Mouse (Mus musculus) cerebellum, postnatal 36 days (tissue): ENCODE data around the gene Zfp57.
A peak's percentile ranks its signal among the peaks of the same experiment; 100 is the strongest.
"Not testable (repeated sequence)": the region's sequence is repeated elsewhere in the genome, so short reads cannot be mapped to it uniquely, and the experiment has no call there.

Experiments
- DNase-seq, 2 experiments: peaks; one replicate each; pipeline ENCODE4 v3.0.0; 2021 to 2022; ENCODE audit warnings: mixed read lengths in 2 of 2

Zfp57 gene

GRCm38 (mm10) chr17:36997033-36997735 lies 3.8 kb upstream of the Zfp57 start:
- peak; percentile 79 for DNase-seq

DNA sequence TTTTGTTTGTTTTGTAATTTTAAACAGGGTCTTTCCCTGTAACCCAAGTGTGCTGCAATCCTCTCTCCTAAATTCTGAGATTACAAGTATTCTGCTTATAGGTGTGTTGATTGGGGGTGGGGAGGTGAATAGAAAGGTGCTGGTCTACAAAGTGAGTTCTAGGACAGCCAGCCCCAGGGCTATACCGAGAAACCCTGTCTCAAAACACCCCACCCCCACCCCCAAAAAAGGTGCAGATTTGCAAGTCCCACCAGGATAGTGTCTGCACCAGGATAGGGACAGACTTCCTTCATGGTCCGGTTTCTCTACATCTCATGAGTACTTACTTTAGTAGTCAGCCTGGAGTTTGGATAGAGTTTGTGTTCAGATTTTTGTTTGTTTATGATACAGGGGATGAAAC lies 2.5 kb upstream of the Zfp57 start:
- no peak for DNase-seq

GRCm38 (mm10) chr17:37002364-37003330 lies 1.7 kb downstream of the Zfp57 start:
- DNase-seq = peak; percentile 31 to 52

DNA sequence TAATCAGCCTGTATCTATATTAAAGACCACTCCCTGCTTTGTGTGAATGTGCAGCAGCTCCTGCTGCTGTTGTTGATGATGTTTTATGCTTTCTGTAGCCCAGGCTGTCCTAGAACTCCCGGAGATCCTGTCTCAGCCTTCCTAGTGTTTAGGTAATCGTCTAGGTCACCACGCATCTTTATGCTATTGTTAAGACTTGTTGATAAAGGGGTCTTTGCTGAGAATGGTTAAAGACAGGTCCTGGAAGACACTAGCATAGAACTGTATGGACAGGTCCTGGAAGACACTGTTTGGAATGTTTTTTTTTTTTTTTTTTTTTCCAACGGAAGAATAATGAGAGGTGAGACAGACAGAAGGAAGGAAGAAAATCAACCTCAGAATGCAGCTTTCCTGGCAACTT lies 2.4 kb downstream of the Zfp57 start:
- no peak for DNase-seq

- no peak for DNase-seq
Observed at GRCm38 (mm10) chr17:37008161-37008560, 7.2 kb downstream of the Zfp57 start.

DNA sequence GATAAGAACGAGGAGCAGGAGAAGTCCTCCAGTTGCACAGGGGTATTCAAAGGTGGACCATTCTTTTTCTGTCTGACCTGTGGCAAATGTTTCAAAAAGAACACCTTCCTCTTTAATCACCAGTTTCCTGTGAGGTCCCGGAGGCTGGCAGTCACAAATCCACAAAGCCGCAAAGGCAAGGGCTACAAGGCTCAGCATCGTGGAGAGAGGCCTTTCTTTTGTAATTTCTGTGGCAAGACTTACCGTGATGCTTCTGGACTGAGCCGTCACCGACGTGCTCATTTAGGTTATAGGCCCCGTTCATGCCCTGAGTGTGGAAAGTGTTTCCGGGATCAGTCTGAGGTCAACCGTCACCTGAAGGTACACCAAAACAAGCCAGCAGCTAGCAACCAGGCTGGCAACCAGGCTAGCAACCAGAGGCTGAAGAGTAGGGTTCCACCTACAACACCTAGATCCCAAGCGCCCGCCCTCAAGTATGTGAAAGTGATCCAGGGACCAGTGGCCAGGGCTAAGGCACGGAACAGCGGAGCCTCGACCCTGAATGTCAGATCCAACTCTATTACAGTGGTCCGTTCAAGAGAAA lies 8.6 kb downstream of the Zfp57 start:
- DNase-seq = no peak

DNA sequence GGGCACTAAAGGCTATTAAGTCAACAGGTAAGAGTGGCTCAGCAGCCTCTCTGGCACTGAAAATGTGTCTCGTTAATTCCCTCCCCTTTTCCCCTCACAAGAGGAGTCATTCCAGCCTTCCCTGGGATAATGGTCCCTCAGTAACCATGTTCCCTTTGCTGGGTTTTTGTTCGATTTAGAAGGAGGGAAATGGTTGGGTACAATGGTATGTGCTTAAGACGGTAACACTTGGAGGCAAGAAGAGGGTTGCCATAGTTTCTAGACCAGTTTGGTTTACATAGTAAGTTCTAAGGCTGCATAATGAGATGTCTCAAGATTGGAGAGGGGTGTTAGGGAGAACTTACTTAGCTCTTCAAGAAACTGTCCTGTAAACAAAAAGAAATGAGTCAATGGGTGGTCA lies 10.8 kb downstream of the Zfp57 start:
- DNase-seq = no peak

- DNase-seq = no peak
Observed at GRCm38 (mm10) chr17:37012141-37012540, 11.2 kb downstream of the Zfp57 start.

DNA sequence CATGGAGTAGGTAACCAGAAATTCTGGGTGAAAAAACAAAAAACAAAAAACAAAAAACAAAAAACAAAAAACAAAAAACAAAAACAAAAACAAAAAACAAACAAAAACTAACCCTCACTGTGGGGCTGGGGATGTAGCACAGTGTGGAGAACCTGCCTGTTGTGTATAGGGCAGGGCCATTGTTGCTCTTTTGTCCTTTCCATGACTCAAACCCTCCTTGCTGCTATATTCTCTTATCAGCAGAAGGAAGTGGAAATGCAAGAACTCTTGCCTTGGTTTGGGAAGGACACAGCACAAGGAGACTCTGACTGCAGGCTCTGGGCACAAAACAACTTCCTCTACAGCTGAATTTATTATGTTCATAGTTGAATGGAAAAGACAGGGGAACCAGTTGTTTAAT lies 15.4 kb downstream of the Zfp57 start:
- DNase-seq = no peak

DNA sequence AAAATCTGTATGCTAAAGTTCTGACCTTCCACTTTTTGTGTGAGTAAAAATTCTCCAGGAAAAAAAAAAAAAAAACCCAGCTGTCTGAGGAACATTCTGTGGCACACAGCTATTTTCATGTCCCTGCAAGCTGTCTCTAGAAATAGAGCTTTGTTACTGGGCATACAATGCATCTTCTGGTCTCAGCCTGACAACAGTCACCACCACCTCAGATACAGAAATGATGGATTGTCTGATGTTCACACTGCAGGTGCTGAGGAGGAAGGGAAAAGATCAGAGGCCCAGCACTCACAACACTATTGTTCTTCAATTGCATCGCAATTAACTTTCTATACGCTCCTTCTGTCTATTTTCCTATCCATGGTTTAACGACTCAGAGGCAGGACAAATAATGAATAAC lies 17.4 kb downstream of the Zfp57 start:
- no peak for DNase-seq

DNA sequence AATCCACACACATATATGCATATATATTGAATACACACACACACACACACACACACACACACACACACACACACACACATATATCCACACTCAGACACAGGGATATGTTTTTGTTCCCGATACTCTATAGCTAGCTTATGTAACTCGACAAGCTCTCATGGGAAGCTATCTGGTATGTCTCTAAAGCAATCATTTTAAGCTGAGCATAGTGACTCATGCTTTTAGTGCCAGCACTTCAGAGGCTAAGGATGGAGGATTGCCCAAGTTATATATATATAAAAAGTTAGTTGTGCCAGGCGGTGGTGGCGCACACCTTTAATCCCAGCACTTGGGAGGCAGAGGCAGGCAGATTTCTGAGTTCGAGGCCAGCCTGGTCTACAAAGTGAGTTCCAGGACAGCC lies 18.3 kb downstream of the Zfp57 start:
- DNase-seq = not testable (repeated sequence)

GRCm38 (mm10) chr17:37022628-37023576 lies 21.9 kb downstream of the Zfp57 start, which contains the start of gene Mog:
TSS of gene Mog (minus strand) at chr17:37023398.
- DNase-seq = no peak

DNA sequence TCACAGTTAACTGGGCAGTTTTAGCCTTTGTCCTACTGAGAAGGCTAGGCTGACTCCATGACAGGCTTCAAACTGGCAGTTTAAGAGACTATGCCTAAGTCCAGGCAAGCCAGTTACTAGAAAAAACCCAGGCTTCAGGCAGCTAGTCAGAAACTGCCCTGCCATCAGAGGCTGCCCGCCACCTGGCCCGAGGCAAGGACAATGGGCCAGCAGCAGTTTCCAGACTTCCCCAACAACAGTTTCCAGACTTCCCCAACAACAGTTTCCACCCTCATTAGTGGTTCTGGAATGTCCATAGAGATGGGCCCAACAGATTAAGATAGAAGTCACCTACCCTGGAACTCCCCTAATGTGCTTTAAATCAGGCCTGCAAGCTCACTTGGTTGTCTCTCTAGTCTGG lies 25.5 kb downstream of the Zfp57 start:
- DNase-seq = no peak

DNA sequence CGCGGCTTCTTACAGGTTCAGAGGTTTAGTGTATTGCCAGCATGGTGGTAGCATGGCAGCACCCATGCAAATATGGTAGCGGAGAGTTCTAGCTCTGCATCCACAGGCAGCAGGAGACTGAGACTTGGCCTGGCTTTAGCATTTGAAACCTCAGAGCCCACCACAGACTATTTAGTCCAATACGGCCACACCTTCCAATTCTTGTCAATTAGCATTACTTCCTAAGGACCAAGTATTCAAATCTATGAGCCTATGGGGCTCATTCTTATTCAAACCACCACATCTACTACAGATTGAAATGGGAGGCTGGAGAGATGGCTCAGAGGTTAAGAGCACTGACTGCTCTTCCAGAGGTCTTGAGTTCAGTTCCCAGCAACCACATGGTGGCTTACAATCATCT lies 26.5 kb downstream of the Zfp57 start:
- DNase-seq = no peak

GRCm38 (mm10) chr17:37028212-37028611 lies 27.2 kb downstream of the Zfp57 start:
- no peak for DNase-seq

- peak; percentile 92 to 96 for DNase-seq
Observed at GRCm38 (mm10) chr17:37028683-37029120, 27.7 kb downstream of the Zfp57 start.

DNA sequence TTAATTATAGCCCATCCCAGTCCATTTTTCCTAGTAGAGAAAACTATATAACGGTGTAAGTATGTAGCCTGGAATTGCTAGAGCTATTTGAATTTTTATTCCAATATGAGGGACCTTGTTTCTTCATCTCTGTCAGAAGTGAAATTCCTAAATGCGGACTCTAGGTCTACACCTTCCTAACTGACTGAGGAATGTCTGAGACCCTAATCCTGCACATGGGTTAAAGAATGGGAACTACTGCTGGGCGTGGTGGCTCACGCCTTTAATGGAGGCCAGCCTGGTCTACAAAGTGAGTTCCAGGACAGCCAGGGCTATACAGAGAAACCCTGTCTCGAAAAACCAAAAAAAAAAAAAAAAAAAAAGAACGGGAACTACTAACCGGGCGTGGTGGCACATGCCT lies 28.2 kb downstream of the Zfp57 start:
- DNase-seq = no peak

DNA sequence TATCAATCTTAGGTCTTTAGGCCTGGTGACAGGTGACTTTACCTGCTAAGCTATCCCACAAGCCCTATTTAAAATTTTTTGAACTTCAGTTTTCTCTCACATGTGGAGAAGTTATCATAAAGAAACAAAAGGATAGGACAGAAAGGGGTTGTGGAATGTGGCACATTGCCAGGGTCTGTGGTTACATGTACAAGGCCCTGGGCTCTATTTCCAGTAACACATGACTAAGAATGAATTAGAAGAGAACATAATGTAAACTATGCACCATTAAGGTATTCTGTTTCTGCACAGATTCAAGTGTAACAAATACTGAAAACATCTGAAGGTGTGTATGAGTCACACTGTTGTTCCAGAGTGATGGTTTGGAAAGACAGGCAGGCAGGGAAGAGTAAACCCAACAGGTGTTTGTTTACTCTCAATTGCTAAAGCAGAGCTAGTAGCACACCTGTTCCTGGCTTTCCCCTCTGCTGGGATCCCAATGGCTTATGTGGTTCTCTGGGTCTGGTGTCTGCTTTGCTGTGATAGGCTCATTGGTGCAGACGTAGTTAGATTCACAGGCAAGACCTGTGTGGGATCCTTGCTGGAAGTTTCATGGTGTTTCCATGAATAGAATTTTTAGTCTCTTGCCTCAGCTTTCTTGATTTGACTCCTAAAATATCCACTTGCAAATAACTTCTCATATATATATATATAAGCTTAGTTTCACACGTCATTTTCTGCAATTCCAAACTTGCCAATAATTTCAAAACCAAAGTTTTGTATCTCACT lies 38.3 kb downstream of the Zfp57 start:
- no peak for DNase-seq

DNA sequence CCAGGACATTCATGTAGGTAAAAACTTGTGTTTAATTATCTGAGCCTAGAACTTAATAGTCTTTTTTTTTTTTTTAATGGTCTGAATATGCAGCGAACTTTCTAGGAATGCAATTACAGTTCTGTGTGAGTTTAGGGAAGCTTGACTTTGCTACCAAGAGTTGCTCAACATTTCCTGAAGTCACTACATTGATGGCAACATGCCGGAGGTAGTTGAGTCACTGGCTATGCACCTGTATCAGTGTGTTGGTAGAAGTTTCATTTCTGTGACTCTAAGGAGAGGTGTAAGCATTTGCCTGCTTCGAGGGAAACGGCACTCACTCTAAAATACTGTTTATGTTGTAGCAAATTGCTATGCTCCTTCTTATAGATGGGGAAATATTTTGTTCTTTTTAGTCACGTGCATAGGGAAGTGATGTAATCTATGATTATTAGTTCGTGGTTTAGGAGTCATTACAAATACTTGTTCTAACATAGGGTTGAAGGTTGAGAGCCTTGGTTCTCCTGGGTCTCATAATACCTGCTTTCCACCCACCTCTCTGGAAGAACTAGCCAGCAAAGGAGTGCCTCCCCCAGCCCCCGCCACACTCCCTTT lies 43.8 kb downstream of the Zfp57 start:
- DNase-seq = no peak

- DNase-seq = peak; percentile 79 to 87
Observed at GRCm38 (mm10) chr17:37045611-37046311, 44.8 kb downstream of the Zfp57 start, which contains the start of gene Gabbr1. TSS of gene Gabbr1 (plus strand) at chr17:37045966.
